Mouse (Mus musculus) cerebellum, postnatal 36 days (tissue): Measurements from ENCODE around the gene Plvap.

ENCODE experiments used
- DNase-seq, 2 experiments: peaks; one replicate each; pipeline ENCODE4 v3.0.0; 2021 to 2022; ENCODE audit warnings: mixed read lengths in 2 of 2

The Plvap gene

DNA sequence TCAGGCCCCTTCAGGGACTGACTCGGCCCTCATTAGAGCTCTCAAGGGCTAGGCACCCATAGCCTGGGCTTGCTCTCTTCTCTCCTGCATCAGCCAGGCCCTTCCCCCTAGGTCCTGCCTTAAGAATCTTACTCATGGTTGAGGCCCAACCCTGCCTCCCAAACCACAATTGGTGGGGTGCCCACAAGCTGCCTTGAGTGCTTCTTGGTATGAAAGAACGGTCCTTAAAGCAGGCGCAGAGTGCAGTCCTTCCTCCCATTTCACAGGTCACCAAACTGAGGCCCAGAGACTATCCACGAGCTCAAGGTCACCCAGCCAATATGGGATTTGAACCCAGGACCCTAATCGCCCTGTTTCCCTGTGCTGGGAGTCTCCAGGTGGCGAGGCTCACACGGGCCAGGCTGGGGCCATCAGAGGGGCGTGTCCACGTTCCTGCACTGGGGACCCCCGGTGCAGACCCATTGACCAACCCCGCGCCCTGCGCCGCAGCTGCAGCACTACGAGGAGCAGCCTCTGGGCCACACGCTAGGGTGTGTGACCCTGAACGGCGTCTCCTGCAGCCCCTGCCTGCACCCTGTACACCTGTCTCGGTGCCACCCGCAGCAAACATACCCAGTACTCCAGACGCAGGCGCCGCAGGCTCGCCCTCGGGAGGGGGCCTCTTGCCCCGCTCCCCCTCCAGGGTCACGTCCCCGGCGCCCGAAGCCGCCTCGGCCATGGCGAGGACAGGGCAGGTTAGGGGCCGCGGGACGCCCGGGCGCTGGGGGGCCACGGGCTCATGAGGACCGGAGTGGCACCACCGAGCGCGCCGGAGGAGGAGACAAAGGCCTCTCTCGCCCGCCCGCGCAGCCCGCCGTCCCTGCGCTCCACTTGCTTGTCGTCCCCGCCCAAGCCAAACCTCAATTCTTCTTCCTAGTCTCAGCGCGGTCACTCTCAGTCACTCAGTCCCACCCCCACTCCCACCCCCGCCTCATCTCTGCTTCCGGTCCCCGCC lies 26.1 kb downstream of the Plvap start, which contains the start of gene Ano8:
TSS of gene Ano8 (minus strand) at position 822 of the 994 bp plus-strand sequence.
- peak; percentile 88 to 89 for DNase-seq

DNA sequence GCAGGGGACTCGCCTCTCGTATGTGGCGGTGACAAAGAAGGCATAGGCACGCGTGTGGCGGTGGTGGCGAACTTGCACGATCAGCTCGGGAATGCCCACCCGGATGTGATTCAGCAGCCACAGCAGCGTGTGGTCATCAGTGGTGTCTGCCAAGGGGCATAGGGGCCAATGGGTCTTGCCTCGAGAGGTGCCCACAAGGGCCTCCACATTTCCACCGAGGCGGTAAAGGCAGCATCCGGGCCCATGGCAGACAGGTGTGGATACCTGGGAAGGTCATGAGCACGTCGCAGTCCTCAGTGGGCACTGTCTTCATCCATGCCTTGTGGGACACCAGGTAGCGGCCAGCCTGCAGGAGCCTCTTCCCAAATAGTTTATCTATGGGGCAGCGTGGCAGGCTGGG lies 26.8 kb downstream of the Plvap start:
- DNase-seq: no peak

DNA sequence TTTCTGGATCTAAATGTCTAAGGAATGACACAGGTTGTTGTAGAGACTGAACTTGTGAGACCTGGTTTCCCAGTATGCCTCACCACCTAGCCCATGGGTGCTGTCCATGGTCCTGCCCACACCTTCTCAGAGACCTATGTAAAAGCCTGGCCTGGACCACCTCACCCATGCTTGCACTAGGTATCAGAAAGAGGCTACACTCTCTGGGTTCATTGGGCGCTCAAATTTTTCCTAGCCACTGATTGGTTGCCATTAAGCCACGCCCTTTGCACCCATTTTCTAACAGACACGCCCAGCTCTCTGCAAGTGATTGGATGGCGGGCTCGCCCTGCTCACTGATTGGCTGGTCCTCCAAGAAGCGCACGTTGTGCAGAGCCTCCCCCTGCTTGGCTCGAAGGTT lies 27.6 kb downstream of the Plvap start:
- DNase-seq: no peak

DNA sequence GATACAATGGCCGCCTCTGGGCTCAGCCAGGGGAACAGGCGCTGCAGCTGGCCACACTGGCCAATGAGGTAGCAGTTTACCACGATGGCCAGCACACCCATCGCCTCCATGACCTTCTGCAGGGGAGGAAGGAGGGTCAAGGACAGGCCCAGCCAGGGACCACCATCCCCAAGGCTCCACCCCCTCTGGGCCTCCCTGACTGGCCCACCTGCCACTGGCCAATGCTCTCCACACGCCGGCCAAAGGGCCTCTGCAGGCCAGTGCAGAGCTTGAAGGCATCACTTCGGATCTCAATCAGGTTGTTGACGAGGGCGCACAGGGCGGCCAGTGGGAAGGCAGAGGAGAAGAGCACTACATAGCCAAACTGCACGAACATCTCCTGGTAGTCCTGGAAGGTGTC lies 32.6 kb downstream of the Plvap start:
- no peak for DNase-seq

DNA sequence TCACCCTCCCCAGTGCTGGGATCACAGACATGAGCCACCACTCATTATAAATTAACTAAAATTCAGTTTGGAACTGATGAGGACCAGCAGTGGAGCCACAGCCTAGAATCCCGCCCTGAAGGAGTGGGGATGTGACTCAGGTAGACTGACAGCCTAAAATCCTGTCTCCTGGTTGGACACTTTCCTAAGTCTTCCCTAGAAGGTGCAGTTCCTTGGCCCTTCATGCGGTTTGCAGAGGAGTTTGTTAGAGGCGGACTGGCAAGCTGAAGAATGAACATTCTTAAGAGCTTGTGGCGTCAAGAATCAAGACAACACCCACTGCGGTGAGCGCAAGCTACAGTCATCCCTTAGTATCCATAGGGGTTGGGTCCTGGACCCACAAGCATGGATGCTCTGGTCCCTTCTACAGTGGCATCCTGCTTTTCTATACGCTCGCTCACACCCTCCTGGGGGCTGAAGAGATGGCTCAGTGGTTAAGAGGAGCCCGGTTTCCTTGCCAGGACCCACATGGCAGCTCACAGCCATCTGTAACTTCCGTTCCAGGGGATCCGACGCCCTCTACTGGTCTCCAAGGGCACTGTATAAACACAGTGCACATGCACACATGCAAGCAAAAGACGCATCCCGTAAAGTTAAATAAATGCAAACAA lies 34.2 kb downstream of the Plvap start:
- peak in 1 of 2 experiments; percentile 52 for DNase-seq

DNA sequence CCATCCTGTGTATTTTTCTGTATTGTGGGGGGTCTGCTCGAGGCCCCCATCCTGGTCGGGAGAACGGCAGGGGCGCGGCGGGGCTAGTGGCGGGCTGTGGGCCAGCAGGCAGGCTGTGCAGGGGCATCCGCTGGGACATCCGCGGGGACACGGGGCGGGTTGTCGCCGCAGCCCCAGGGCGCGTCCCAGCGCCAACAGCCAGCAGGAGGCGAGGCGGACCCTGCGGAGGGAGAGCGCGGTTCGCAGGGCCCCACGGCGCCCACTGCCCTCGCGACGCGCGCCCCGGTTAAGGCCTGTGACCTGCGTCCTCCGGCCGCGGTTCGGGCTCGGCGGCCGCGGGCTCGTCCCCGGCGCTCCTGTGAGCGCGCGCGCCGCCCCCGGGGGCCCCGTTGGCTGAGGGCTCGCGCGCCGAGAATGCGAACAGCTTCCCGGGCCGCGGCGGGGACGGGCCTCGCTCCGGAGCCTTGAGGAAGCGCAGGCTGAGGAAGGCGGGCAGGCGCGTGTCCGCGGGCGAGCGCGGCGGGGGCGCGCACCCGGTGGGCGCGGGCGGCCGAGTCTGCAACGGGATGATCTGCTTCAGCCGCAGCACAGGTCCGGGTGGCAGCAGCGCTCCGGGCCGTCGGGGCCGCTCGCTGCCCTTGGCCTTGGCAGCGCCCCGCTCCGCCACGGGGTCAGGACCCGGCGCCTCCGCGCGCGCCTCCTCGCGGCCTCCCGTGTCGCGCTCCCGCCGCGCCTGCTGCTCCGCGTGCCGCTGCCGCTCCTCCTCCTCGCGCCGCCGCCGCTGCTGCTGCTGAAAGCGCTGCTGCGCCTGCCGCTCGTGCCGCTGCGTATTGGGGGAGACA lies 35.2 kb downstream of the Plvap start:
- DNase-seq: peak; percentile 82 to 89

DNA sequence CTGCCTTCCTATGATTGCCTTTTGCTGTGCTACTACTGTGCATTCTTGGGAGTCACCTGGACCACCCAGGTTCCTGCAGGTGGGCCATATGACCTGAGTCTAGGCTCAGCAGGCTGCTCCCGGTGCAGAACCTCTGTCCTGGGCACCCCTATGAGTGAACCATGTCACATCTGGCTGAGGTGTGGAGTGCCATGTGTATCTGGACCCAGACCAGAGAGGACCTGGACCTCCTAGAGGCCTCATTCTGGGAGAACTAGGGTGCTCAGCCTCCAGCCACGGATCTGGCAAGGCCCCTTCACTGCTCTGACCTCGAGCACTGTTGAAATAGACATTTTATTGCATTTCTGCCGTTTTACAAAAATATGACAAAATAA lies 35.9 kb downstream of the Plvap start:
- DNase-seq: no peak

DNA sequence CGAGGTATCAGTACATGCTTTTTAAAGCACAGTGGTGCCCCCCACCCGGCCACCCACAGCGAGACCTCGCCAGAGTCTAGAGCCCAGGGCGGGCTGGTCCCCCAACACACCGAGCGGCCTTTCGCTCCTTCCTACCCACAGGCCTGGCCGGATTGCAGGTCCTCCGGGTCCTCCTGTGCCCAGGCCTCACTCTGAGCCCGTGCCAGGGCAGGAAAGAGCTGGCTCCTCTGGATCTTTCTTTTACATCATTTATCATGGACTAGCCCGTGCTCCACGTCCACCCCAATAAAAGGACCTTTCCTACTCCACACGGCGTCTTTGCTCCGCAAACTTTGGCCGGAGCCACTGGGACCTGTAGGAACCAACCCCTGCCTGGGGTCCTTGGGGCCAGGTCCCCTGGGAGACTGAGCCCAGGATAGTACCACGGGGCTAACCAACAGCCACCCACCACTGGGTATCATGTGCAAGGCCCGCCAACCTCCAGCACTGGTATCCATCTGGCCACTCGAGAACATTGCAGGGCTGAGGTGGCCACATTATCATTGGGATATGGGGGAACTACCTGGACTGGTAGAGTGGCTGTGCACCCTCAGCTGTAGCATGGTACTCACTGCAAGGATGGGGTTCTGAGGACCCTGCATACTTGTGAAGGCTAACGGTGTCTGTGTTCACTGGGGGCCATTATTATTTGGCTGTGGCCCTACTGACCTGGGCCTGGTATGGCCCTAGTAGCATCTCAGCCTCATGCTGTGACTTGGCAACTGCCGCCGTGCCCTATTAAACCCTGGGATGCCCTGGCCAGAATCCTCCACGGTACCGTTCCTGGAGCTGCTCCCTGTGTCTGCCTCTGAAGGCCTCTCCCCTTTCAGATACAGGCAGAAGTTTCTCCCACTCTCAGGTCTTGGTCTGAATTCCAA lies 36.5 kb downstream of the Plvap start:
- DNase-seq: peak; percentile 57 to 60

DNA sequence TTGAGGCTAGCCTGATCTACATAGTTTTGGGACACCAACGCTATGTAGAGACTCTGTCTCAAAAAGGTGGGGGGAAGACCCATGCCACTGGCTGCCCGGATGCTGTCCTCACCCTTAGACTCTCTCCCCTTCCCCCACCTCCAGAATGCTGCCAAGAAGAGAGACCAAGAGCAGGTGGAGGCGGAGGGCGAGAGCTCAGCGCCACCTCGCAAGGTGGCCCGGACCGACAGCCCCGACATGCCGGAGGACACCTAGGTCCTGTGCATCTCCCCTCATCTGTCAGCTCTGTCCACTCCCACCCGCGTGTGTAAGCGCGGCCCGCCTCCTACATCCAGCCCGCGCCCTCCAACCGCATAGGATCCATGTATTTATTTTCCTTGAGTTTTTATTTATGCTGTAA lies 37.2 kb downstream of the Plvap start:
- DNase-seq: no peak

DNA sequence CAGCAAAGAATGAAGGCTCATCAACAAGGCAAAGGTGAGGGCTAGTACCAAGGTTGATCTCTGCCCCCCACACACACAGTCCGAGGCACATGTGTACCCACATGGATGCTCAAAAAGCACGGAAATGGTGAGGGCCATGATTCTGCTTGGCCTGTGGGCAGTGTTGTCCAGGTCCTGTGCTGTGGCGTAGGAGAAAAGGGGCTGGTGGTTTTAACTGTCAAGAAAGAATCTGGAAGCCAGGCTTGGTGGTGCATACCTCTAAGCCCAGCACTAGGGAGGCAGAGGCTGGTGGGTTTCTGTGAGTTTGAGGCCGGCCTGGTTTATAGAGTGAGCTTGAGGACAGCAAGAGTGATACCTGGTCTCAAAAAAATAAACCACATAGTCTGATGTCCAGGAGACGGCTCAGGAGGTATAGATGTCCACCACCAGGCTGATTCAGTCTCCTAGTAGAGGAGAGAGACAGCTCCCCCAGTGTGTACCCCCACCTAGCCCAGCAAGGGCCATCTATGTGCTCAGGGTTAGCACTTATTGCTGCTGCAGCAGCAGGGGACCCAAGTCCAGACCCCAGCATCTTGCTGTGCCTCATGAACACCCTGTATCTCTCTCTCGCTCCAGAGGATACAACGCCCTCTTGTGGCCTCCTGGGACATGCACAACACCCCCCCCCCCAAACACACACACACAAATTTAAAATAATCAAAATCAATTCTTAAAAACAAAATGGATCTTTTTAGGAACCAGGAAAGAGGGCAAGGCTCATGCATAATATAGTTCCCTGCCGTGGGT lies 38.8 kb downstream of the Plvap start:
- DNase-seq: no peak

DNA sequence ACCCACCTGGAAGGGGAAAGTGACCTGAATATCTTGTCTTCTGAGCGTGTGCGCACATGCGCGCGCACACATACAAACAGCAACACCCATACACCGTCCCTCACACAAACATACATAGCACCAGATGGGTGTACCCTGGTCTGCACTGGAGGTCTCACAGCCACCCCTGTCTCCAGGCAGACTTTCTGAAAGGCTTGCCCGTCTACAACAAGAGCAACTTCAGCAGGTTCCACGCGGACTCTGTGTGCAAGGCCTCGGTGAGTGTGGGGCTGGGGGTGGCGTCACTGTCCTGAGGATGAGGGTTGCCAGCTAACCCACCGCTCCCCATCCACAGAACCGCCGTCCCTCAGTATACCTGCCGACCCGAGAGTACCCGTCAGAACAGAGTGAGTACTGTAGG lies 39.7 kb downstream of the Plvap start:
- no peak for DNase-seq

DNA sequence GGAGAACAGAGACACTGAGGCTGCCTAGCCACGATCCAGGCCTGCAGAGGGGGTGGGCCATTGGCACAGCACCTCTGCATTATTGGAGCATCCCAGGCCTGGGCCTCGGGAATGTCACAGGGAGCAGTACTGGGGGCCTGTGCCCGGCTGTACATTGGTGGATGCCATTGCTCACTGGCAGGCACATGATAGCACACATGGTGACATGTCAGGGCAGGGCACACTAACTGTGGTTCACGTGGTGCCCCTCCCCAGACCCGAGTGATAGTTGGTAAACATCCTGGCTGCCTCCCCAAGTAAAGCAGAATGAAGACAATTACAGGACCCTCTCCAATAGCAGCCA lies 40.7 kb downstream of the Plvap start:
- DNase-seq: no peak

DNA sequence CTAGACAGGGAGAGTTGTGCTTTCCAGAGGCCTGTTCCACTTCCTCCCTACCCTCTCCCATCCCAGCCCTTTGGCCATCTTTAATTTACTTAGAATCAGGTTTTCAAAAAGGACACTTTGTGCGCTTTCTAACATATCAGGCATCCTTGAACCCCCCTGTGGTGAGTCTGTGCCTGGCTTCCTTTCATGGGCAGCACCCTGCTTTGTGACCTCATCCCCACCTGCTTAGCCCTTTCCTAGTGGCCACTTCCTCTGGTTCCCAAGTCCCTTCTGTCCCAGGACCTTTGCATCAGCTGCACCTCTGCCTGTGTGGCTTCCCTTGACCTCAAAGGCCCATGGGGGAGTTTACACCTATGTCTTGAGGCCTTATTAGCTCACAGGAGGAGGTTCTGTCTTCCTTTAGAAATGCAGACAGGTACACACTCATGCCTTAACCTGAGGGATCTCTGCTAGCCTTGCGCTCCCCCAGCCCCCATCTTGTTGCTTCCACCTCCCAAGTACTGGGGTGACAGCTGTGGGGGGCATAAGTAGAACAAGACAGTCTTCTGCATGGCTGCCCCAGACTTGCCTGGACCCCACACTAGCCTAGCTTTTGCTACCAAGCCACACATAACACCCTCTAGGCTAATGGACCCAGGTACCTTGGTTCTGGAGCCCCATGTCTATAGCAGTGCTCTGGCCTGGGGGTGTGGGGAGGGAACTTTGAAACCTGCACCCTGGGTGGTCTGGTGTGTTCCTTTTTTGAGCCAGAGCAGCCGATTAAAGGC lies 41.2 kb downstream of the Plvap start:
- peak in 1 of 2 experiments; percentile 9 for DNase-seq

DNA sequence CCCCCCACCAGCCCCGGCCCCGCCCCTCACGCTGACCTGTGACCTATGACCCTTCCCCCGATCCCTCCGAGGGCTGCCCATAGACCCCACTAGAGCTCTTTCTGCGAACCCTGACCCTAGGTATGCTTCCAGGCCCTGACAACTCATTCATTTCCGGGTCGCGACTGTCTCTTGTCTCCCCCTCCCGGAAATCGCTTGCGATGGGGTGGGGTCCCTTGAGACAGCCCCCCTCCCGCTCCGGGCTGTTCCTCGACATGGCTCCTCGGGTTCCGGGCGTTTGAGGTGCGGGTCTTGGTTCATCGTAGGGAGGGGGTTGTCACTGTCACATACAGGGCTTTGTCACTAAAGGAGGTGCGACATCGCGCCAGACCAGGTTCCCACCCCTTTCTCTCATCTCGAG lies 42.1 kb downstream of the Plvap start:
- peak in 1 of 2 experiments; percentile 42 for DNase-seq

DNA sequence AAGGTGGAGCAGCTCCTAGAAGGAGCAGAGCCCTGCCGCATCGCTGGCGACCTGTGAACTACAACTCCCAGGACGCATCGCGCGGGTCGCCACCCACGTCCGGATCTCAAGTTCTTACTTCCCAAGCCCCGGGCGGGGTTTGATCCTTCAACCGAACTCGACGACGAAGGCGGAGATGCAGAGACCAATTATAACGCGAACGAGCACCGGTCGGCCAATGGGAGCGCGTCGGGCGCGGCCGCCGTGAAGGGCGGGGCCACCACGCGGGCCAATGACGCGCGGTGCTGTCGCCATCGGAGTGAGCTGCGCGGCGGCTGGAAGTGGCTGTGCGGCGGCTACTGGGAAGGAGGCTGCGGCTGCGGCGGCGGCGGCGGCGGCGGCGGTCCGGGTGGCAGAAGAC lies 42.6 kb downstream of the Plvap start, which contains the start of gene Dda1:
TSS of gene Dda1 (plus strand) at position 284 of the 400 bp plus-strand sequence.
- peak; percentile 97 to 98 for DNase-seq

DNA sequence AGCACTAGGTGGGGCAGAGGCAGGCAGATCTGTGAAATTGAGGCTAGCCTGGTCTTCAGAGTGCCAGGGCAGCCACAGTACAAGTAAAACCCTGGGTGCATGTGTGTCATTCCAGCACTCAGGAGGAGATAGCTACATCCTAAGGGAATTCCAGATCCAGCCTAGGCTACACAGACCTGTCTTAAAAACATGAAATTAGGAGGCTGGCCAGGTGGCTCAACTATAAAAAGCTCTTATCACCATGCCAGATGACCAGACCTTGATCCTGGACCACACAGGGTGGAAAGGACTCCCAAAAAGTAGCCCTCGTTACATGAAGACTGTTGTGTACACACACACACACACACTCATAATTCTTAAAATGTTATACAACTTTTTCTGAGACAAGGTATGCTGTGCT lies 43.6 kb downstream of the Plvap start:
- DNase-seq: no peak

DNA sequence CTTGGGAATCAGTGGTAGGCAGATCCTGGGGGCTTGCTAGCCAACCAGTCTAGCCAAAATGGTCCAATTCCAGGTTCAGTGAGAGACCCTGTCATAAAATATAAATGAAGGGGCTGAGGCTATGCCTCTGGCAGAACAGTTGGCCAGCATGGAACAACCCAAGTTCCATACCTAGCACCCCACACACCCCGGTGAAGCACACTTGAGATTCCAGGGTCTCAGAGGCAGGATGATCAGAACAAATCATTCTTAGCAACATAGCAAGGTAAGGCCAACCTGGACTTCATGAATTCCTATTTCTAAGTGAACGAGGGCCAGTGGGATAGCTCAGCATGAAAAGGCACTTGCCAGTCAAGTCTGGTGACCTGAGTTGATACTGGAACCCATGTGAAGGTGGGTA lies 44.4 kb downstream of the Plvap start:
- DNase-seq: no peak

DNA sequence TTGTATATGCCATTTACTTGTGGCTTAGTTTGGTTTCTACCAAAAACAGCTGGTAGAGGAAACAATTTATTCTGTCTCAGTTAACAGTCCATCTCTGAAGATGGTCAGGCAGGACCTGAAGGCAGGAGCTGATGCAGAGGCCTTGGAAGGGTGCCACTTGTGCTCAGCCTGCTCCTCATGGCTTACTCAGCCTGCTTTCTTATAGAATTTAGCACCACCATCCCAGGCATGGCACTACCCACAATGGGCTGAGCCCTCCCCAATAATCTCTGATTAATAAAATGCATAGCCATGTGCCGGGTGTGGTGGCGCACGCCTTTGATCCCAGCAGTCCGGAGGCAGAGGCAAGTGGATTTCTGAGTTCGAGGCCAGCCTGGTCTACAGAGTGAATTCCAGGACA lies 45.4 kb downstream of the Plvap start:
- DNase-seq: peak in 1 of 2 experiments; percentile 13

DNA sequence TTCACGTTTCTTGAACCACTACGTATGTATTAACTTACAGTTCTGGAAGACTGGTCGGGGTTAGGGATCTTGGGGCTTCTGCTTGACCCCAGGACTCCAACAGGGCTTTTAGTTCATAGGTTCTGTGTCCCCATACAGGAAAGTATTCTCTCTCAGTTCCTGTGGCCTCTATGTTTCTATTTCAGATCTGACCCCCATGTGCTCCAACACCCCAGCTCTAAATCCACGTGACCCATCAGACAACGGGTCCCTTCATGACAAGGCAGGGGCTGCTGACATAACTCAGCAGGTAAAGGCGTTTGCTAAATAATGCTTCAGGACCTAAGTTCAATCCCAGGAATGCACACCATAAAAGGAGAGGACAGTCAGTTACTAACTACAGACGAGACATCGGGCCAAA lies 45.8 kb downstream of the Plvap start:
- no peak for DNase-seq
